Mouse (Mus musculus): Measurements from ENCODE around the gene Ttc23l.

- TF ChIP-seq CTCF (IDR thresholded peaks at IDR 0.05; ENCODE audit: borderline replicate concordance, extremely low read depth, insufficient read depth, insufficient read length): no peak
- TF ChIP-seq POLR2A (IDR thresholded peaks at IDR 0.05; ENCODE audit: borderline replicate concordance, extremely low read depth, insufficient read depth, insufficient read length, poor library complexity, severe bottlenecking): no peak
Observed at GRCm38 (mm10) chr15:10469641-10470150, 88.8 kb downstream of the Ttc23l start.
